Mouse (Mus musculus): ENCODE measurements around the gene Vps8. TPM values are rescaled to one million over a fixed set of nuclear protein-coding genes. Genes with fewer than 3 reads are reported as not detected.

Gene Vps8
- total and polyA plus RNA-seq, 3 experiments: 13.6 to 17.6 (median 15.9) TPM

GRCm38 (mm10) chr16:21591511-21591910 is 168.6 kb downstream of the Vps8 start:
- H3K79me2 ChIP-seq (replicated peaks; ENCODE audit: control insufficient read depth, extremely low read depth, insufficient read depth, poor library complexity, severe bottlenecking): no peaks in the 10 kb centered on the region
- no peak overlapping the region for H3K4me2 ChIP-seq (ENCODE audit: insufficient read depth, low read depth, poor library complexity, severe bottlenecking)
- in situ Hi-C loops (cut with MboI; ENCODE audit: low pct_ligation_motif_present, low pct_unique_long_range_greater_than_20kb, low sequenced_read_pairs): no loop called here
- DNase-seq (ENCODE audit: extremely low read depth): no peak
- peaks cover 10 to 25% of the 10 kb centered on the region in 2 experiments for H3K4me1 ChIP-seq (ENCODE audit: control insufficient read depth in 1 of 2, insufficient read depth in 2 of 2)
- dilution Hi-C loops (cut with MboI; ENCODE audit: extremely low pct_ligation_motif_present, extremely low pct_unique_long_range_greater_than_20kb, low sequenced_read_pairs): no loop called here
- H3K36me3 ChIP-seq (replicated peaks in 1 of 2; ENCODE audit: control insufficient read depth in 1 of 2, insufficient read depth in 1 of 2, low read length in 1 of 2): peaks cover 0 to 10% of the 10 kb centered on the region in 2 experiments
- H3K27ac ChIP-seq (ENCODE audit: insufficient read depth, low read depth): no peak overlapping the region
- H3K4me3 ChIP-seq (replicated peaks in 1 of 3; ENCODE audit: low read depth in 2 of 3, low read length in 2 of 3, poor library complexity in 1 of 3): no peak overlapping the region
- no peaks in the 10 kb centered on the region for H3K9me3 ChIP-seq (replicated peaks; ENCODE audit: low read length)
- TF ChIP-seq POLR2A (IDR thresholded peaks at IDR 0.05; ENCODE audit: low read depth, low read length) (no peak), ZKSCAN1 (IDR thresholded peaks at IDR 0.05; ENCODE audit: borderline replicate concordance, low read depth, low read length) (no peak), KAT2A (IDR thresholded peaks at IDR 0.05; ENCODE audit: insufficient replicate concordance, low read length) (no peak), SIN3A (IDR thresholded peaks at IDR 0.05; ENCODE audit: low read length) (no peak), BHLHE40 (IDR thresholded peaks at IDR 0.05; ENCODE audit: low read depth, low read length) (no peak), MAZ (IDR thresholded peaks at IDR 0.05; ENCODE audit: low read depth, low read length) (no peak), USF1 (IDR thresholded peaks at IDR 0.05; ENCODE audit: low read depth, low read length) (no peak), ELF1 (IDR thresholded peaks at IDR 0.05; ENCODE audit: low read depth, low read length) (no peak), ZC3H11A (IDR thresholded peaks at IDR 0.05; ENCODE audit: low read depth, low read length) (no peak), CTCF (conservative IDR thresholded peaks at IDR 0.05 in 1 of 2, IDR thresholded peaks at IDR 0.05 in 1 of 2; ENCODE audit: low read depth in 2 of 2, low read length in 2 of 2) (no peak), NRF1 (IDR thresholded peaks at IDR 0.05; ENCODE audit: low read depth, low read length) (no peak), E2F4 (IDR thresholded peaks at IDR 0.05; ENCODE audit: insufficient replicate concordance, low read depth, low read length) (no peak), USF2 (conservative IDR thresholded peaks at IDR 0.05; ENCODE audit: low read depth, low read length) (no peak), ZMIZ1 (IDR thresholded peaks at IDR 0.05; ENCODE audit: low read depth, low read length) (no peak), RAD21 (IDR thresholded peaks at IDR 0.05; ENCODE audit: low read depth, low read length) (no peak), UBTF (IDR thresholded peaks at IDR 0.05; ENCODE audit: low read depth, low read length) (no peak), CHD1 (IDR thresholded peaks at IDR 0.05; ENCODE audit: low read depth, low read length) (no peak)
- H3K9ac ChIP-seq (ENCODE audit: insufficient read depth, low read depth): no peak overlapping the region
- no peaks in the 10 kb centered on the region for H3K27me3 ChIP-seq (replicated peaks)

- peaks cover 7 to 20% of the 10 kb centered on the region in 2 experiments for H3K4me1 ChIP-seq (ENCODE audit: control insufficient read depth in 1 of 2, insufficient read depth in 2 of 2)
- TF ChIP-seq UBTF (IDR thresholded peaks at IDR 0.05; ENCODE audit: low read depth, low read length) (no peak), ZKSCAN1 (IDR thresholded peaks at IDR 0.05; ENCODE audit: borderline replicate concordance, low read depth, low read length) (no peak), TCF12 (IDR thresholded peaks at IDR 0.05; ENCODE audit: low read depth, low read length) (no peak), JUND (conservative IDR thresholded peaks at IDR 0.05; ENCODE audit: low read depth, low read length) (no peak), JUN (IDR thresholded peaks at IDR 0.05; ENCODE audit: insufficient read depth, low read depth, low read length) (no peak), EP300 (IDR thresholded peaks at IDR 0.05; ENCODE audit: low read length) (no peak), RCOR1 (conservative IDR thresholded peaks at IDR 0.05; ENCODE audit: low read depth, low read length) (no peak), POLR2A (IDR thresholded peaks at IDR 0.05; ENCODE audit: low read depth, low read length) (no peak), ZC3H11A (IDR thresholded peaks at IDR 0.05; ENCODE audit: low read depth, low read length) (no peak)
- in situ Hi-C loops (cut with MboI; ENCODE audit: low pct_ligation_motif_present, low pct_unique_long_range_greater_than_20kb, low sequenced_read_pairs) (no loop called here), dilution Hi-C loops (cut with MboI; ENCODE audit: extremely low pct_ligation_motif_present, extremely low pct_unique_long_range_greater_than_20kb, low sequenced_read_pairs) (no loop called here)
- DNase-seq (ENCODE audit: extremely low read depth): no peak
- no peaks in the 10 kb centered on the region for H3K27me3 ChIP-seq (replicated peaks)
- H3K4me3 ChIP-seq (replicated peaks in 1 of 3; ENCODE audit: low read depth in 2 of 3, low read length in 2 of 3, poor library complexity in 1 of 3): no peak overlapping the region
- no peak overlapping the region for H3K27ac ChIP-seq (ENCODE audit: insufficient read depth, low read depth)
- no peak overlapping the region for H3K4me2 ChIP-seq (ENCODE audit: insufficient read depth, low read depth, poor library complexity, severe bottlenecking)
- peaks cover 0 to 8% of the 10 kb centered on the region in 2 experiments for H3K36me3 ChIP-seq (replicated peaks in 1 of 2; ENCODE audit: control insufficient read depth in 1 of 2, insufficient read depth in 1 of 2, low read length in 1 of 2)
- no peaks in the 10 kb centered on the region for H3K9me3 ChIP-seq (replicated peaks; ENCODE audit: low read length)
- no peaks in the 10 kb centered on the region for H3K79me2 ChIP-seq (replicated peaks; ENCODE audit: control insufficient read depth, extremely low read depth, insufficient read depth, poor library complexity, severe bottlenecking)
- H3K9ac ChIP-seq (ENCODE audit: insufficient read depth, low read depth): no peak overlapping the region
These were observed 172.6 kb downstream of the Vps8 start for GRCm38 (mm10) chr16:21595539-21595938.

Data from CH12.LX (cell line).